Mouse (Mus musculus): ENCODE results near the gene Emc4. TPM values are rescaled to one million over a fixed set of nuclear protein-coding genes. Genes with fewer than 3 reads are reported as not detected.

The Emc4 gene
- total RNA-seq, 2 experiments from 2014 or later = 178 to 180 TPM

GRCm38 (mm10) chr2:112353685-112354455 lies 14.0 kb downstream of the Emc4 start:
- intact Hi-C loops (cut with DNase I) = no loop called here
- DNase-seq (ENCODE audit: low spot score in 2 of 2) = no peak

- intact Hi-C loops (cut with DNase I) = no loop called here
- DNase-seq (ENCODE audit: low spot score in 2 of 2) = no peak
Observed at GRCm38 (mm10) chr2:112348246-112348645, 19.6 kb downstream of the Emc4 start.

GRCm38 (mm10) chr2:112341117-112341516 lies 26.7 kb downstream of the Emc4 start:
- DNase-seq (ENCODE audit: low spot score in 2 of 2) = no peak
- intact Hi-C loops (cut with DNase I) = no loop called here

- intact Hi-C loops (cut with DNase I) = loop anchor here (10.0 kb wide), 1 partner anchor 75 kb away; the partner anchor contains the start of genes Gm21985, Nop10 and Slc12a6
- no peak for DNase-seq (ENCODE audit: low spot score in 2 of 2)
Observed at GRCm38 (mm10) chr2:112339736-112340135, 28.1 kb downstream of the Emc4 start.

GRCm38 (mm10) chr2:112337211-112337610 lies 30.6 kb downstream of the Emc4 start:
- no peak for DNase-seq (ENCODE audit: low spot score in 2 of 2)
- intact Hi-C loops (cut with DNase I) = loop anchor here (10.0 kb wide), 1 partner anchor 72 kb away; the partner anchor contains the start of genes Gm21985, Nop10 and Slc12a6

GRCm38 (mm10) chr2:112332051-112332898 lies 35.6 kb downstream of the Emc4 start:
- no peak for DNase-seq (ENCODE audit: low spot score in 2 of 2)
- intact Hi-C loops (cut with DNase I) = loop anchor here (10.0 kb wide), 1 partner anchor 67 kb away; the partner anchor contains the start of genes Gm21985, Nop10 and Slc12a6

- intact Hi-C loops (cut with DNase I) = no loop called here
- no peak for DNase-seq (ENCODE audit: low spot score in 2 of 2)
Observed at GRCm38 (mm10) chr2:112328069-112328777, 39.6 kb downstream of the Emc4 start.

- intact Hi-C loops (cut with DNase I) = no loop called here
- no peak for DNase-seq (ENCODE audit: low spot score in 2 of 2)
Observed at GRCm38 (mm10) chr2:112318905-112319304, 48.9 kb downstream of the Emc4 start.

GRCm38 (mm10) chr2:112318227-112318626 lies 49.6 kb downstream of the Emc4 start:
- no peak for DNase-seq (ENCODE audit: low spot score in 2 of 2)
- intact Hi-C loops (cut with DNase I) = no loop called here

- intact Hi-C loops (cut with DNase I) = no loop called here
- DNase-seq (ENCODE audit: low spot score in 2 of 2) = no peak
Observed at GRCm38 (mm10) chr2:112315638-112316037, 52.2 kb downstream of the Emc4 start.

Other genes with a start within 250 kb of the Emc4 start
- gene Olfr1316, start 233.1 kb downstream of the Emc4 start, total RNA-seq (2021) = not detected
- gene Olfr1317, start 227.7 kb downstream of the Emc4 start, total RNA-seq (2021) = not detected
- not detected for gene Olfr1318, start 213.8 kb downstream of the Emc4 start, total RNA-seq (2021)
- gene Lpcat4, start 128.6 kb downstream of the Emc4 start, total RNA-seq (2021) = 100 to 1,000 TPM; 121 to 122 TPM
- gene Nutm1, start 108.7 kb downstream of the Emc4 start, total RNA-seq (2021) = not detected
- gene Nop10, start 106.1 kb downstream of the Emc4 start, total RNA-seq (2021) = 10 to 100 TPM; 70.2 to 71.9 TPM
- 100 to 1,000 TPM; 114 to 125 TPM for gene Slc12a6, start 102.2 kb downstream of the Emc4 start, total RNA-seq (2021)
- 1 to 10 TPM; 1.8 to 3.2 TPM for gene Gm21985, start 101.7 kb downstream of the Emc4 start, total RNA-seq (2021)
- 10 to 100 TPM; 11.9 to 13.0 TPM for gene Katnbl1, start 11.2 kb upstream of the Emc4 start, total RNA-seq (2021)
- gene Emc7, start 87.0 kb upstream of the Emc4 start, total RNA-seq (2021) = 10 to 100 TPM; 44.6 to 46.1 TPM
- 1 to 10 TPM; 1.1 to 3.6 TPM for gene Chrm5, start 112.7 kb upstream of the Emc4 start, total RNA-seq (2021)
- gene Aven, start 124.9 kb upstream of the Emc4 start, total RNA-seq (2021) = 10 to 100 TPM in 1 of 2 experiments, 1 to 10 TPM in 1; 9.4 to 10.8 TPM

All from left cerebral cortex, postnatal 14 days (tissue).